16 mouse cellular contexts compared by ENCODE assay signal in the genomic region with DNA sequence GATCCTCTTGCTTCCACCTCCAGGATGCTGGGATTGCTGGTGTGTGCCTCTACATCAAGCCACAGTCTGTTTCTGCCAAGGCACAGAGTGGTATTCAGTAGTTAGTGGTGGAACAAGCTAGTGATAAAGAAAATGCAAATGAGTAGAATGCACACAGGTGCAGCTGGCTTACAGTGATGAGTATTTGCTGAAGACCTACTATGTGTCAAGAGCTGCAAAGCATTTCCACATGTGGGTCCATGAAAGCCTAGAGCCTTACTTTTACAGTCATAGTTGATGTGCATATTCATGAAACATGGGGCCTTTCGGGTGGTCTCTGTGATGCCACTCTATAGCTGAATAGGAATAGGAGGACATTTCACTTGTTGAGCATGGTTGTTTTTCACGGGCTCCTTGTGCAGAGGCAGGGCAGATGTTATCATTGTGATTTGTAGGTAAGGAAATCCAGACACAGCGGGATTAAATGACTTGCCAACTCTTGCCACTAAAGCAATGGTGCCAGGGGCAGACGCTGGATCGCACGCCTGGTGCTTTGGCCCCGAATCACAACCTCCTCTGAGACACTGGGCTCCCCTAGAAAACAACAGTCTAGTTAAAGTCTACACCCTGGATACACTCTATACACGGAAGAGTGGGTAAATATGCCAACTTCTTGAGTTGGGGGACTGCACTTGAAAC. TPM values are rescaled to one million over a fixed set of nuclear protein-coding genes. Genes with fewer than 3 reads are reported as not detected.
DNase-seq lines count a peak whose midpoint lies in the region; ATAC-seq and TF ChIP-seq lines count a peak whose summit lies in the region.
"Had no signal": no experiment of that assay in that cellular context is flagged by ENCODE, and none has a peak within 500 bp of the region (broad histone marks: within the 10 kb centered on the region; RNA-seq: fewer than 3 reads in every experiment).

No protein-coding gene starts in this region.

- no peaks in the 10 kb centered on the region for H3K9me3 ChIP-seq in erythroblast, embryonic 14.5 days (ENCODE audit: control insufficient read depth, low read length)
- H3K9me3 ChIP-seq in midbrain, embryonic 13.5 days, result no peaks in the 10 kb centered on the region
- no peaks in the 10 kb centered on the region for H3K9me3 ChIP-seq in midbrain, embryonic 11.5 days (ENCODE audit: control insufficient read depth, low read length)
- H3K9me3 ChIP-seq in liver, postnatal 0 days (ENCODE audit: low read length), result no peaks in the 10 kb centered on the region
- H3K9me3 ChIP-seq: limb, embryonic 12.5 days had no signal

- H3K27ac ChIP-seq in midbrain, embryonic 13.5 days, result no peak overlapping the region
- no peak overlapping the region for H3K27ac ChIP-seq in midbrain, embryonic 11.5 days (ENCODE audit: low read depth, low read length)
- no peak overlapping the region for H3K27ac ChIP-seq in liver, postnatal 0 days (ENCODE audit: low read depth)
- H3K27ac ChIP-seq: limb, embryonic 12.5 days had no signal

- H3K36me3 ChIP-seq in erythroblast, embryonic 14.5 days (ENCODE audit: control insufficient read depth), result peaks cover 55% of the 10 kb centered on the region
- H3K36me3 ChIP-seq in midbrain, embryonic 13.5 days, result no peaks in the 10 kb centered on the region
- no peaks in the 10 kb centered on the region for H3K36me3 ChIP-seq in midbrain, embryonic 11.5 days (ENCODE audit: control insufficient read depth, insufficient read depth, low read length)
- H3K36me3 ChIP-seq in liver, postnatal 0 days (replicated peaks; ENCODE audit: insufficient read depth, low read length), result no peaks in the 10 kb centered on the region
- H3K36me3 ChIP-seq: limb, embryonic 12.5 days had no signal

- ATAC-seq in erythroblast, adult 5-6 weeks (replicated peaks; ENCODE audit: low FRiP score, poor library complexity, severe bottlenecking), result no peak
- no peak for ATAC-seq in midbrain, embryonic 13.5 days
- ATAC-seq in midbrain, embryonic 11.5 days (ENCODE audit: low FRiP score), result no peak
- no peak for ATAC-seq in liver, postnatal 0 days
- ATAC-seq: intestine, embryonic 16.5 days had no signal

- DNase-seq in midbrain, embryonic 11.5 days (ENCODE audit: low spot score, missing footprints), result no peak
- DNase-seq in liver, postnatal 0 days, result no peak
- DNase-seq in ovary, postnatal 36 days (ENCODE audit: low spot score), result no peak
- no peak for DNase-seq in left cerebral cortex, postnatal 36 days (ENCODE audit: low spot score in 2 of 2)
- DNase-seq in layer of hippocampus, adult 9-10 months (ENCODE audit: low spot score), result no peak
- DNase-seq: cerebellum, adult 11-12 months; heart, postnatal 14 days; kidney, postnatal 14 days; lung, postnatal 10 days; right cerebral cortex, postnatal 4 days; thymus, adult 2 months had no signal

- TF ChIP-seq EP300 in liver, postnatal 0 days (IDR thresholded peaks at IDR 0.05; ENCODE audit: low read depth), result no peak

- intact Hi-C loops in left cerebral cortex, postnatal 36 days (cut with DNase I), result loop anchor here (5.0 kb wide), 2 partner anchors 73 to 182 kb away; a partner anchor contains a TSS

- peak overlapping the region; percentile 88 for H3K4me3 ChIP-seq in erythroblast, embryonic 14.5 days (replicated peaks)
- H3K4me3 ChIP-seq in midbrain, embryonic 13.5 days (replicated peaks), result peak overlapping the region; percentile 75
- no peak overlapping the region for H3K4me3 ChIP-seq in midbrain, embryonic 11.5 days (ENCODE audit: low read depth, low read length)
- no peak overlapping the region for H3K4me3 ChIP-seq in liver, postnatal 0 days (ENCODE audit: low read depth, low read length)
- H3K4me3 ChIP-seq: limb, embryonic 12.5 days had no signal

- WGBS in midbrain, embryonic 13.5 days, result 87% methylated on average over 8 of the region's 8 CpGs
- whole genome bisulfite sequencing in midbrain, embryonic 11.5 days, result 90% methylated on average over 8 of the region's 8 CpGs
- 89% methylated on average over 8 of the region's 8 CpGs for WGBS in liver, postnatal 0 days (ENCODE audit: insufficient replicate concordance)

- no peak for TF ChIP-seq CTCF in liver, postnatal 0 days (IDR thresholded peaks at IDR 0.05; ENCODE audit: low read depth)

- H3K4me1 ChIP-seq in erythroblast, embryonic 14.5 days (ENCODE audit: control insufficient read depth), result peaks cover 72% of the 10 kb centered on the region
- peaks cover 50% of the 10 kb centered on the region for H3K4me1 ChIP-seq in midbrain, embryonic 13.5 days (replicated peaks)
- H3K4me1 ChIP-seq in midbrain, embryonic 11.5 days (ENCODE audit: control insufficient read depth, insufficient read depth, low read length), result peaks cover 4% of the 10 kb centered on the region; the same call in 1 of the 2 replicates
- peaks cover 3% of the 10 kb centered on the region; the same call in 1 of the 2 replicates for H3K4me1 ChIP-seq in liver, postnatal 0 days (ENCODE audit: insufficient read depth)

- H3K27me3 ChIP-seq in erythroblast, embryonic 14.5 days (ENCODE audit: control insufficient read depth), result no peaks in the 10 kb centered on the region
- no peaks in the 10 kb centered on the region for H3K27me3 ChIP-seq in midbrain, embryonic 13.5 days
- H3K27me3 ChIP-seq in midbrain, embryonic 11.5 days (ENCODE audit: control insufficient read depth, insufficient read depth, low read length), result no peaks in the 10 kb centered on the region
- peaks cover 16% of the 10 kb centered on the region for H3K27me3 ChIP-seq in liver, postnatal 0 days (ENCODE audit: insufficient read depth, low read length)

- H3K9ac ChIP-seq in midbrain, embryonic 13.5 days (replicated peaks), result no peak overlapping the region
- no peak overlapping the region for H3K9ac ChIP-seq in midbrain, embryonic 11.5 days (ENCODE audit: low read length)
- no peak overlapping the region for H3K9ac ChIP-seq in liver, postnatal 0 days (replicated peaks)
- H3K9ac ChIP-seq: limb, embryonic 12.5 days had no signal

- peak overlapping the region; percentile 67 for H3K4me2 ChIP-seq in midbrain, embryonic 13.5 days (replicated peaks)
- H3K4me2 ChIP-seq in midbrain, embryonic 11.5 days, result no peak overlapping the region
- H3K4me2 ChIP-seq in liver, postnatal 0 days (ENCODE audit: low read depth, low read length), result peak overlapping the region; percentile 95
- H3K4me2 ChIP-seq: limb, embryonic 12.5 days had no signal

RNA-seq across cellular contexts. Expression of a gene that starts 3.8 kb away (rescaled TPM):
- 5.4 and 5.7 TPM in 2 replicates for polyA plus RNA-seq in erythroblast, embryonic 14.5 days (2012)
- total RNA-seq in erythroblast, adult 5-6 weeks (2015; ENCODE audit: low replicate concordance), result 10.0 and 18.1 TPM in 2 replicates
- total RNA-seq in erythroblast, adult 5-6 weeks (2017; ENCODE audit: low replicate concordance), result 18.9 and 23.7 TPM in 2 replicates
- 68.9 and 75.2 TPM in 2 replicates for polyA plus RNA-seq in midbrain, embryonic 13.5 days (2015; fragmentation: Nextera tagmentation; extraction: Ambion mirVana)
- 33.0 TPM in 2 replicates for polyA plus RNA-seq in midbrain, embryonic 11.5 days (2014; fragmentation: Nextera tagmentation; extraction: Ambion mirVana)
- polyA plus RNA-seq in liver, postnatal 0 days (2015; fragmentation: Nextera tagmentation; extraction: Ambion mirVana), result 2.5 and 3.9 TPM in 2 replicates
- 10 to 100 TPM; 51.8 to 53.5 TPM for total RNA-seq in left cerebral cortex, postnatal 36 days (2021)

Comparison
In these comparisons a context has a peak if more than half of its experiments do, and no peak if none do; other contexts are left out.
1. H3K4me3 ChIP-seq: peak in erythroblast, embryonic 14.5 days (single experiment) and midbrain, embryonic 13.5 days (single experiment); none in midbrain, embryonic 11.5 days (single experiment) and liver, postnatal 0 days (single experiment).